Mouse (Mus musculus): ENCODE results near the gene Phospho2. TPM values are rescaled to one million over a fixed set of nuclear protein-coding genes. Genes with fewer than 3 reads are reported as not detected.

Phospho2 gene
- polyA plus RNA-seq (2015; fragmentation: Nextera tagmentation; extraction: Ambion mirVana) = 13.0 and 13.5 TPM in 2 replicates

- peak within 1 kb of the TSS; percentile 80 for H3K4me3 ChIP-seq (ENCODE audit: low read depth, low read length)
- H3K36me3 ChIP-seq (replicated peaks; ENCODE audit: insufficient read depth, low read length) = peaks cover 16% of the 10 kb centered on the region
- no peaks in the 10 kb centered on the region for H3K27me3 ChIP-seq (ENCODE audit: insufficient read depth, low read length)
- H3K27ac ChIP-seq (ENCODE audit: low read depth) = peak within 1 kb of the TSS; percentile 90
- ATAC-seq = peak; percentile 96
- H3K4me1 ChIP-seq (ENCODE audit: insufficient read depth) = peaks cover 9% of the 10 kb centered on the region; the same call in 1 of the 2 replicates
- peak within 1 kb of the TSS; percentile 81 for H3K9ac ChIP-seq (replicated peaks)
- 2% methylated on average over 48 of the region's 48 CpGs for WGBS (ENCODE audit: insufficient replicate concordance)
- peak; percentile 99 for DNase-seq
- TF ChIP-seq EP300 (IDR thresholded peaks at IDR 0.05; ENCODE audit: low read depth) (no peak), CTCF (IDR thresholded peaks at IDR 0.05; ENCODE audit: low read depth) (no peak)
- H3K4me2 ChIP-seq (ENCODE audit: low read depth, low read length) = peak within 1 kb of the TSS; percentile 94
- no peaks in the 10 kb centered on the region for H3K9me3 ChIP-seq (ENCODE audit: low read length)
Measured at GRCm38 (mm10) chr2:69789429-69790069, at the start of gene Phospho2, which contains the start of gene Ccdc173. TSS of gene Phospho2 (plus strand) at chr2:69789623. TSS of gene Ccdc173 (minus strand) at chr2:69789575.

- no peak for ATAC-seq
- Histone ChIP-seq H3K36me3 (replicated peaks; ENCODE audit: insufficient read depth, low read length) (peaks cover 47% of the 10 kb centered on the region), H3K4me3 (ENCODE audit: low read depth, low read length) (no peak overlapping the region), H3K27ac (ENCODE audit: low read depth) (no peak overlapping the region), H3K4me2 (ENCODE audit: low read depth, low read length) (no peak overlapping the region), H3K9ac (replicated peaks) (no peak overlapping the region), H3K27me3 (ENCODE audit: insufficient read depth, low read length) (no peaks in the 10 kb centered on the region), H3K4me1 (ENCODE audit: insufficient read depth) (no peaks in the 10 kb centered on the region), H3K9me3 (ENCODE audit: low read length) (peaks cover 7% of the 10 kb centered on the region; the same call in 1 of the 2 replicates)
- DNase-seq = no peak
- 90% methylated on average over 1 of the region's 1 CpGs for WGBS (ENCODE audit: insufficient replicate concordance)
- peak; percentile 52 for TF ChIP-seq CTCF (IDR thresholded peaks at IDR 0.05; ENCODE audit: low read depth)
- no peak for TF ChIP-seq EP300 (IDR thresholded peaks at IDR 0.05; ENCODE audit: low read depth)
Measured at GRCm38 (mm10) chr2:69745091-69745490, 44.3 kb upstream of the Phospho2 start.

GRCm38 (mm10) chr2:69760980-69761379 lies 28.4 kb upstream of the Phospho2 start:
- Histone ChIP-seq H3K9me3 (ENCODE audit: low read length) (no peaks in the 10 kb centered on the region), H3K36me3 (replicated peaks; ENCODE audit: insufficient read depth, low read length) (no peaks in the 10 kb centered on the region), H3K4me1 (ENCODE audit: insufficient read depth) (no peaks in the 10 kb centered on the region), H3K27me3 (ENCODE audit: insufficient read depth, low read length) (no peaks in the 10 kb centered on the region), H3K9ac (replicated peaks) (no peak overlapping the region), H3K4me3 (ENCODE audit: low read depth, low read length) (no peak overlapping the region), H3K4me2 (ENCODE audit: low read depth, low read length) (no peak overlapping the region), H3K27ac (ENCODE audit: low read depth) (no peak overlapping the region)
- no peak for ATAC-seq
- TF ChIP-seq CTCF (IDR thresholded peaks at IDR 0.05; ENCODE audit: low read depth) (no peak), EP300 (IDR thresholded peaks at IDR 0.05; ENCODE audit: low read depth) (no peak)
- DNase-seq = no peak
- 69% methylated on average over 5 of the region's 5 CpGs for WGBS (ENCODE audit: insufficient replicate concordance)

- Histone ChIP-seq H3K4me1 (ENCODE audit: insufficient read depth) (no peaks in the 10 kb centered on the region), H3K4me3 (ENCODE audit: low read depth, low read length) (no peak overlapping the region), H3K9ac (replicated peaks) (no peak overlapping the region), H3K27ac (ENCODE audit: low read depth) (no peak overlapping the region), H3K4me2 (ENCODE audit: low read depth, low read length) (no peak overlapping the region), H3K27me3 (ENCODE audit: insufficient read depth, low read length) (no peaks in the 10 kb centered on the region), H3K9me3 (ENCODE audit: low read length) (no peaks in the 10 kb centered on the region), H3K36me3 (replicated peaks; ENCODE audit: insufficient read depth, low read length) (no peaks in the 10 kb centered on the region)
- ATAC-seq = no peak
- TF ChIP-seq EP300 (IDR thresholded peaks at IDR 0.05; ENCODE audit: low read depth) = no peak
- WGBS (ENCODE audit: insufficient replicate concordance) = 67% methylated on average over 4 of the region's 4 CpGs
- DNase-seq = no peak
Measured at GRCm38 (mm10) chr2:69763340-69763739, 26.1 kb upstream of the Phospho2 start.

- H3K4me3 ChIP-seq (ENCODE audit: low read depth, low read length) = no peak overlapping the region
- no peak for ATAC-seq
- no peak overlapping the region for H3K9ac ChIP-seq (replicated peaks)
- no peak for DNase-seq
- no peak overlapping the region for H3K4me2 ChIP-seq (ENCODE audit: low read depth, low read length)
- H3K36me3 ChIP-seq (replicated peaks; ENCODE audit: insufficient read depth, low read length) = no peaks in the 10 kb centered on the region
- H3K27me3 ChIP-seq (ENCODE audit: insufficient read depth, low read length) = no peaks in the 10 kb centered on the region
- H3K4me1 ChIP-seq (ENCODE audit: insufficient read depth) = no peaks in the 10 kb centered on the region
- 77% methylated on average over 1 of the region's 1 CpGs for WGBS (ENCODE audit: insufficient replicate concordance)
- H3K9me3 ChIP-seq (ENCODE audit: low read length) = no peaks in the 10 kb centered on the region
- H3K27ac ChIP-seq (ENCODE audit: low read depth) = no peak overlapping the region
- TF ChIP-seq EP300 (IDR thresholded peaks at IDR 0.05; ENCODE audit: low read depth) (no peak), CTCF (IDR thresholded peaks at IDR 0.05; ENCODE audit: low read depth) (no peak)
Measured at GRCm38 (mm10) chr2:69764716-69765115, 24.7 kb upstream of the Phospho2 start.

- TF ChIP-seq CTCF (IDR thresholded peaks at IDR 0.05; ENCODE audit: low read depth) = no peak
- no peak for TF ChIP-seq EP300 (IDR thresholded peaks at IDR 0.05; ENCODE audit: low read depth)
- no peak for ATAC-seq
- Histone ChIP-seq H3K9me3 (ENCODE audit: low read length) (no peaks in the 10 kb centered on the region), H3K36me3 (replicated peaks; ENCODE audit: insufficient read depth, low read length) (no peaks in the 10 kb centered on the region), H3K9ac (replicated peaks) (no peak overlapping the region), H3K27me3 (ENCODE audit: insufficient read depth, low read length) (no peaks in the 10 kb centered on the region), H3K4me3 (ENCODE audit: low read depth, low read length) (no peak overlapping the region), H3K27ac (ENCODE audit: low read depth) (no peak overlapping the region), H3K4me2 (ENCODE audit: low read depth, low read length) (no peak overlapping the region), H3K4me1 (ENCODE audit: insufficient read depth) (no peaks in the 10 kb centered on the region)
- WGBS (ENCODE audit: insufficient replicate concordance) = 96% methylated on average over 3 of the region's 3 CpGs
- no peak for DNase-seq
Measured at GRCm38 (mm10) chr2:69773331-69773730, 16.1 kb upstream of the Phospho2 start.

Data from liver, postnatal 0 days (tissue).